Mouse (Mus musculus) thymus, adult 2 months (tissue): ENCODE results near the gene Ppp1r9a. TPM values are rescaled to one million over a fixed set of nuclear protein-coding genes. Genes with fewer than 3 reads are reported as not detected.
"Not testable (repeated sequence)": the region's sequence is repeated elsewhere in the genome, so short reads cannot be mapped to it uniquely, and the experiment has no call there.

Experiments
- DNase-seq: peaks from one replicate; pipeline ENCODE4 v3.0.0; 2021
- H3K27ac ChIP-seq: fragments of 200-500 bp; 2 replicates; pipeline ENCODE4 v1.5.1; 2012; ENCODE audit warnings: low read length, control low read depth; ENCODE audit not compliant: control insufficient read depth, insufficient read depth
- H3K27me3 ChIP-seq: fragments of 200-500 bp; 2 replicates; pipeline ENCODE4 v1.6.1; 2012; ENCODE audit warnings: mild to moderate bottlenecking, low read length, moderate library complexity, mixed read lengths; ENCODE audit not compliant: control insufficient read depth, insufficient read depth
- H3K36me3 ChIP-seq: fragments of 200-500 bp; 2 replicates; pipeline ENCODE4 v1.6.1; 2012; ENCODE audit warnings: mild to moderate bottlenecking, low read length, moderate library complexity; ENCODE audit not compliant: control insufficient read depth, insufficient read depth
- H3K4me1 ChIP-seq: fragments of 200-500 bp; replicated peaks from 2 replicates; pipeline ENCODE4 v1.6.1; 2012; ENCODE audit warnings: low read length; ENCODE audit not compliant: control insufficient read depth, insufficient read depth
- H3K4me3 ChIP-seq: fragments of 200-500 bp; 2 replicates; pipeline ENCODE4 v1.5.1; 2012; ENCODE audit warnings: mild to moderate bottlenecking, low read length, control low read depth, moderate library complexity; ENCODE audit not compliant: control insufficient read depth, insufficient read depth
- CTCF ChIP-seq: fragments of 200-500 bp; IDR thresholded peaks from 2 replicates; pipeline ENCODE4 v1.5.1; 2012; ENCODE audit warnings: mild to moderate bottlenecking, control low read depth, low read length, moderate library complexity, borderline replicate concordance; ENCODE audit not compliant: control insufficient read depth, poor library complexity, insufficient read depth; ENCODE audit errors: extremely low read depth
- POLR2A ChIP-seq: fragments of 200-500 bp; IDR thresholded peaks from 2 replicates; pipeline ENCODE4 v1.6.1; 2012; ENCODE audit warnings: mild to moderate bottlenecking, low read length, control low read depth, moderate library complexity; ENCODE audit not compliant: control insufficient read depth, poor library complexity, insufficient read depth; ENCODE audit errors: extremely low read depth
- WGBS: fragments of 180-500 bp; shearing (Covaris S2); methylation state at CpG from one replicate; pipeline ENCODE4 v1.1.7; 2018; 5-methylcytosine and 5-hydroxymethylcytosine counted together
- polyA plus RNA-seq: library from polyadenylated mRNA; depleted of rRNA; stranded (reverse); fragments of >200 nt; gene quantifications from 2 replicates; pipeline ENCODE4 v1.2.3, GENCODE M21; 2012

The Ppp1r9a gene
- polyA plus RNA-seq, 1 experiment = 0.92 TPM

- no peak for DNase-seq
- Histone ChIP-seq H3K27ac (no peak overlapping the region), H3K36me3 (no peaks in the 10 kb centered on the region), H3K27me3 (peaks cover 2% of the 10 kb centered on the region; the same call in 1 of the 2 replicates), H3K4me1 (no peaks in the 10 kb centered on the region), H3K4me3 (no peak overlapping the region)
- 96% methylated on average over 6 of the region's 6 CpGs for WGBS
- no peak for TF ChIP-seq CTCF
- no peak for TF ChIP-seq POLR2A
Measured at GRCm38 (mm10) chr6:4899906-4900305, 2.8 kb upstream of the Ppp1r9a start.

- Histone ChIP-seq H3K36me3 (no peaks in the 10 kb centered on the region), H3K4me3 (peak overlapping the region; percentile 25), H3K4me1 (no peaks in the 10 kb centered on the region), H3K27ac (no peak overlapping the region), H3K27me3 (peaks cover 2% of the 10 kb centered on the region; the same call in 1 of the 2 replicates)
- TF ChIP-seq CTCF (no peak), POLR2A (no peak)
- WGBS = 1% methylated on average over 63 of the region's 77 CpGs
- no peak for DNase-seq
Measured at GRCm38 (mm10) chr6:4903325-4904054, 773 bp downstream of the Ppp1r9a start.

DNA sequence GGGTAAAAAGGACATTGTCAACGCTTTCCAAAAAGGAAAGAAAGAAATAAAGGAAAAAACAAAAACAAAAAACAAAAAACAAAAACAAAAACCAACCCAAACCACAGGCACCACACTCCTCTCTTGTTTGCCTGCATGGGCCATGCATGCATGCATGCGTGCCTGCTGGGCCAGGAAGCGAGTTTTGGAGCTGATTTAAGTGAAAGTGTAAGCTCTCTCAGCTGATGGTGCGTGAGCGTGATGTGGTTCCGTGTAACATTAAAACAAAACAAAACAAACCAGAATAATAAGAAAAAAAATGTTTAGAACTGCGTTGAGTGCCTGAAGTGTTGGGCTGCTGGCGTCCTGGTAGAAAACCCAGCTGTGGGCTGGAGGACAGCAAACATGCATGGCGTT is 1.3 kb downstream of the Ppp1r9a start:
- no peak for DNase-seq
- H3K27me3 ChIP-seq = peaks cover 2% of the 10 kb centered on the region; the same call in 1 of the 2 replicates
- H3K36me3 ChIP-seq = no peaks in the 10 kb centered on the region
- WGBS = 16% methylated on average over 9 of the region's 9 CpGs
- no peaks in the 10 kb centered on the region for H3K4me1 ChIP-seq
- no peak overlapping the region for H3K27ac ChIP-seq
- no peak overlapping the region for H3K4me3 ChIP-seq
- TF ChIP-seq CTCF (no peak), POLR2A (no peak)

DNA sequence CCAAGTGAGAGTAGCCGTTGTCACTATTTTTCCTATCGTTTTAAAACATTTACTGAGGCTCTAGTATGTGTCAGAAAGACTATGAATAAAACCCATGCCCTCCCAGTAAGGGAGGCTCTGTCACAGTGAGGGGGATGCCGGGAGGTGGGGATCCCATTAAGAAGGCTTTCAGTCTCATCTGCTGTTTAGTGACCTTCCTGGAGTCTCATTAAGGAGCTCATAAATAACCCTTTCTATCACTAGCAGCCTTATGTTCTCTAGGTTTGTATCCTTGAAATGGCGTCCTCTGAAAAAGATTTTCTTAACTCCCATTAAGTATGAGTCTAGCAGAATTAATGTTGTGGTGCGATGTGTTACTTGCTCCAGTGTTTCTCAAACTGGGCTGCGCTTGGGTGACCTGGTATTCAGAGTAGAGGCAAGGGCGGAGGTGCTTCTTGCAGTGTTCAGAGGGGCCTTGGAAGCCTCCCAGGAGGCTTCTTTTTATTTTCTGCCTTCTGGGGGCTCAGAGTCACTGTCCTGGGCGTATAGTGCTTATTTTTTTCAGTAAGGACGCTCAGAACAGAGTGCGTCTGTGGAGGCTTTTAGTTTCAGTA is 7.4 kb downstream of the Ppp1r9a start:
- 95% methylated on average over 10 of the region's 10 CpGs for WGBS
- H3K36me3 ChIP-seq = no peaks in the 10 kb centered on the region
- no peak overlapping the region for H3K27ac ChIP-seq
- no peak overlapping the region for H3K4me3 ChIP-seq
- no peaks in the 10 kb centered on the region for H3K27me3 ChIP-seq
- no peak for DNase-seq
- H3K4me1 ChIP-seq = no peaks in the 10 kb centered on the region
- TF ChIP-seq CTCF = no peak
- no peak for TF ChIP-seq POLR2A

DNA sequence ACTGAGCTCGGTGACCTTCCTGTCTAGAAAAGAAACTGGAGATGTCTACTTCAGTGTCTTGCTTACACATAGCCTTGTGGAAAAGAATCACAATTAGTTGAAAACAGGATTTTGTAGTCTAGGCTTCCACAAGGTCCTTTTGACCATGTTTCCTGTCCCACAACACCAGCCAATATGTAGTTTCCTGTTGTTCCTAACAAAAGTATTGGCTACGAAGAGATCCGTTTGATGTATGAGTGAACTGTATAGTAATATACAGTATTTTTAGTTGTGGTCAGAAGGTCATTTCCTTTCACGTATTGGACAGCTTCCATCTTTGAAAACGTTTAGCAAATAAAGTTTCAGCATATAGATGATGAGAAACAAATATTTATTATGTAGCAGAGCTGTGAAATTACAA is 15.8 kb downstream of the Ppp1r9a start:
- no peak for TF ChIP-seq CTCF
- TF ChIP-seq POLR2A = no peak
- Histone ChIP-seq H3K36me3 (no peaks in the 10 kb centered on the region), H3K27me3 (no peaks in the 10 kb centered on the region), H3K4me3 (no peak overlapping the region), H3K4me1 (no peaks in the 10 kb centered on the region), H3K27ac (no peak overlapping the region)
- DNase-seq = no peak
- 60% methylated on average over 5 of the region's 5 CpGs for WGBS

GRCm38 (mm10) chr6:4923791-4924190 is 21.1 kb downstream of the Ppp1r9a start:
- H3K27me3 ChIP-seq, DNase-seq: not testable (repeated sequence)

GRCm38 (mm10) chr6:4925966-4926687 is 23.4 kb downstream of the Ppp1r9a start:
- TF ChIP-seq CTCF = no peak
- no peak for TF ChIP-seq POLR2A
- H3K4me3 ChIP-seq = no peak overlapping the region
- H3K27me3 ChIP-seq = no peaks in the 10 kb centered on the region
- no peaks in the 10 kb centered on the region for H3K4me1 ChIP-seq
- no peaks in the 10 kb centered on the region for H3K36me3 ChIP-seq
- DNase-seq = no peak
- no peak overlapping the region for H3K27ac ChIP-seq
- 93% methylated on average over 14 of the region's 14 CpGs for WGBS

More at GRCm38 (mm10) chr6:4923791-4924190, 21.1 kb downstream of the Ppp1r9a start:
- not testable (repeated sequence) for H3K4me1 ChIP-seq, H3K27ac ChIP-seq, H3K4me3 ChIP-seq, H3K36me3 ChIP-seq
